Mouse (Mus musculus) T-cell, adult 66 days (primary cell): Measurements from ENCODE around the gene Olfr1367. TPM values are rescaled to one million over a fixed set of nuclear protein-coding genes. Genes with fewer than 3 reads are reported as not detected.

Experiments
- total RNA-seq, 2 experiments: library from RNA; stranded (reverse); gene quantifications; 3 replicates in 1 of 2; 4 replicates in 1 of 2; pipeline ENCODE4 v1.2.4; 2023

The Olfr1367 gene
- not detected for total RNA-seq

DNA sequence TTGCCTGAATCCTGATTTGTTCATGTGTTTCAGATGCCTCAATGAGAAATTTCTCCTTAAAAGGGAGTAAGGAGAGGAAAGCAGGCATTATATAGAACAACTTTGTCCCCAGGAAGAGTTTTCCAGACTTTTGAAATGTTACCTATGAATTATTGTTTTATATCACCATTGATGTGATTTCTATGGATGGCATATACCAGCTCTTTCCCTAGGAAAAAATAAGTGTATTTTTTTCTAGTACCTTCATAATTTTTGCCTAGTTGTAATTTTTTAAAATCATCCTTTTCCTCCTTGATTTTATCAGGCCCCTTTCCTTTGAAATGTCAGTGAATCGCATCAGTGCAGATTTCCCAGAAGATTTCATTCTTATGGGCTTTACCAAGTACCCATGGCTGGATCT, at the start of gene Olfr1367:
Gene Olfr1367, plus strand, starts transcription at position 301 of the 400 bp plus-strand sequence.

GRCm38 (mm10) chr13:21311926-21312325, 34.8 kb upstream of the Olfr1367 start, which contains the start of gene Gpx6:
Gene Gpx6, plus strand, starts transcription at chr13:21312125.

DNA sequence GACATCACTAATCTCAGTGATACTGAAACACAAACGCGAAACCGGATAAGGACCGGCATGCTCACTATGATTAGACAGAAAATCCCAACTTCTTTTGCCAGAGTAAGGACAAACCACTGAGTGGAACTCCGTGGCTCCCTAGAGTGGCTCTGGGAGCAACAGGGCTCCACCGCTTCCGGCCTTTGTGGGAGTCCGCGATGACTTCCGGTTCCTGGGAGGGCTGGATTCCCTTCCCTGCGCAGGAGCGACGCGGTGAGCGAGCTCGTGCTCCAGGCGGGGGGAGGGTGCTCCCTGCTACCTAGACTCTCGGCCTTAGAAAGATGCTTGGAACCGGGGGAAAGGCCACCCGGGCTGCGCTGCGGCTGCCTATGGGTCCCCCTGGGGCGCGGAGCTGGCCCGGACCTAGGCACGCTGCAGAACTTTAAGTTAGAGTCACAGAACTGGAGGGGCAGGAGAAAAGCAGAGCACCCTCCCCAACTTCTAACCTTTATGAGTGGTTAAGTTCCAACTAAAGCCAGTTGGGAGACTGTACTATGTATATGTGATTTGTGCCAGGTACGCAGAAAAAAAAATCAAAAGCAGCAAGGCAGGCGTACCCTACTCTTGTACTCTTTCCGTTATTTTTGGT, 16.0 kb downstream of the Olfr1367 start, which contains the start of gene Zscan12:
Gene Zscan12, plus strand, starts transcription at position 200 of the 628 bp plus-strand sequence.

Other genes with a start within 250 kb of the Olfr1367 start
- gene Olfr1369-ps1, start 235.4 kb upstream of the Olfr1367 start, total RNA-seq, result not detected
- gene Olfr263, start 217.3 kb upstream of the Olfr1367 start, total RNA-seq, result not detected
- gene Olfr1368, start 201.0 kb upstream of the Olfr1367 start, total RNA-seq, result not detected
- gene Trim27, start 167.5 kb upstream of the Olfr1367 start, total RNA-seq, result 10 to 100 TPM; 93.2 to 94.9 TPM
- not detected for gene Gpx5, start 54.2 kb upstream of the Olfr1367 start, total RNA-seq
- not detected for gene Gpx6, start 34.8 kb upstream of the Olfr1367 start, total RNA-seq
- 1 to 10 TPM; 7.9 to 9.0 TPM for gene Zscan12, start 15.9 kb downstream of the Olfr1367 start, total RNA-seq
- 10 to 100 TPM; 60.5 to 74.8 TPM for gene Zkscan3, start 55.8 kb downstream of the Olfr1367 start, total RNA-seq
- under 1 TPM; 0.73 to 0.98 TPM for gene Pgbd1, start 94.1 kb downstream of the Olfr1367 start, total RNA-seq
- 10 to 100 TPM; 54.1 to 55.3 TPM for gene Zscan26, start 106.8 kb downstream of the Olfr1367 start, total RNA-seq
- not detected for gene Nkapl, start 121.6 kb downstream of the Olfr1367 start, total RNA-seq
- gene Zkscan4, start 132.0 kb downstream of the Olfr1367 start, total RNA-seq, result not detected
- not detected for gene Gm10065, start 132.5 kb downstream of the Olfr1367 start, total RNA-seq
- 1 to 10 TPM; 4.4 to 5.9 TPM for gene AK157302, start 148.3 kb downstream of the Olfr1367 start, total RNA-seq
- gene Gm11273, start 154.5 kb downstream of the Olfr1367 start, total RNA-seq, result 10 to 100 TPM; 10.6 to 15.1 TPM
- gene Zkscan8, start 184.2 kb downstream of the Olfr1367 start, total RNA-seq, result 10 to 100 TPM; 11.1 to 11.3 TPM
- not detected for gene Olfr1366, start 195.9 kb downstream of the Olfr1367 start, total RNA-seq
- not detected for gene Olfr1535, start 213.0 kb downstream of the Olfr1367 start, total RNA-seq
- not detected for gene Olfr1364, start 234.8 kb downstream of the Olfr1367 start, total RNA-seq